Mouse (Mus musculus) cerebellum, adult (tissue): ENCODE data around the gene Cc2d1a.

Experiments used
- ATAC-seq: cut with Nextera tagmentation; 2 replicates; pipeline ENCODE4 v1.9.2; 2017; ENCODE audit warnings: mild to moderate bottlenecking, moderate library complexity, mixed read lengths; ENCODE audit not compliant: insufficient number of reproducible peaks, low FRiP score, low TSS enrichment

Cc2d1a gene

GRCm38 (mm10) chr8:84147769-84148530 lies at the start of gene Cc2d1a, which contains the start of gene 4930432K21Rik:
Gene Cc2d1a (minus strand): TSS chr8:84147936.
Gene 4930432K21Rik (plus strand): TSS chr8:84148025.
- ATAC-seq = peak; percentile 96

DNA sequence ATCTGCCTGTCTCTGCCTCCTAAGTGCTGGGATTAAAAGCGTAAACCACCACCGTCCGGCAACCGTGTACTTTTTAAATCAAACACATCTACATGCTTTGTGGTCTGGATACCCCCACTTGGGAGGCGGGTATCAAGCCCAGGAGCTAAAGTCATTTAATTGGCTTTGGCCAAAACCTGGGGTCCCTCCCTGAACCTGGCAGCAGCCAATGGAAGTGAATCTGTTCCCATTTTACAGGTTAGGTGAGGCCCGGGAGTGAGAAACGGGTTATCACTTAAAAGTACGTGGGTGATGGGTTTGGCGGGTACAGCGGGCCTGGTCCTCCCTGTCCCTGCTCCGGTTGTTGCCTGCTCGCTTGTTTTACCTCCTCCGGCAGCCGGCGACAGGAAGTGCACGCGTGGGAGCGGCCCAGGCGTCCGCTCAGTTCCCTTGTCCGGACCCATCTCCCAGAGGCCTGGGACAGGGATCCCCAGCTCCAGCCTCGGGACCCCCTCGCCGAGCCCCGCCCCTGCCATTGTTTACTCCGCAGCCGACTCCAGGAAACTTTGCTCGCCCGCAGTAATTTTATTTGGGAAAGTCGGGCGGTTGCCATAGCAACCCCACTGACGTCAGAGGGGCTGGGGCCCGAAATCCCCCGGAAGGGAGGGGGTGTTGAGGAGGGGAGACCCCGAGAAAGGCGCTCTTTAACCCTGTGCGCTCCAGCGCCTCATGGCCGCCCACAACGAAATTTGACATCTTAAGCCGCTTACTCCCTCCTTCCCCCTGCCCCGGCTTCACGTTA lies 49.6 kb upstream of the Cc2d1a start:
- ATAC-seq = no peak

DNA sequence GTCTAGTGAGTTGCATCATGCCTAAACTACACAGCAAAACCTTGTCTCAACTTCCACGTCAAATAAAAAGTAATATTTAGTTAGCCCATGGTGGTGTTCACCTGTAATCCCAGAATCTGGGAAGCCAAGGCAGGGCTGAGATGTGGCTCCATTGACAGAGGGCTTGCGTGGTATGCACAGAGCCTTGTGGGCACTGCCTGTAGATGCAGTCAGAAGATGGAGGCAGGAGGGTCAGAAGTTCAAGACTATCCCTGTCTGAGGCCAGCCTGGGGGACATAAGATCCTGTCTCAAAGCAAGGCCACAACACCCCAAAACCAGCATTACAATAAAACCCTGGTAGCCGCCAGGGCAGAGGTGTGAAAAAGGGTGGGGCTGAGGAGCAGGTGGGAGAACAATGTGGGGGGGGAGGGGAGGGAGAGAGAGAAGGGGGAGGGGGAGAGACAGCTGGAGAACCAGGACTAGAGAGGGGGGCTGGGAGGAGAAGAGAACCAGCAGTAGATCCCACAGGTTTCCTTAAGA lies 46.5 kb upstream of the Cc2d1a start:
- ATAC-seq = no peak

DNA sequence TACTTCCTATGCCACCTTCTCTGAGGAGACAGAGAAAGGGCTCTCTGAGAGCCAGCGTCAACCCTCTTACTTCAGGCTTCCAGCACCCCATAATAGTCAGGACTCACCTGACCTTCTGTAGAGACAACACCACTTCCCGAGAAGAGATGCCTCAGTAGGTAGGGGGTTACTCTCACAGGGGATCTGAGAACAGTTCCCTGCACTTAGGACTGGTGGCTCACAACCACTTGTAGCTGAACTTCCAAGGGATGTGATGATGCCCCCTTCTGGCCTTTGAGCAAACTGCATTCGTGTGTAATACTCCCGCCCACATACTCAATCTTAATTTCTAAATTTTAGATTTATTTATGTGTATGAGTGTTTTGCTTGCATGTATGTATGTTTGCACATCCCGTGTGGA lies 45.8 kb upstream of the Cc2d1a start:
- ATAC-seq = no peak

- ATAC-seq = no peak
Measured at GRCm38 (mm10) chr8:84193161-84193560, 45.4 kb upstream of the Cc2d1a start.

GRCm38 (mm10) chr8:84192555-84192954 lies 44.8 kb upstream of the Cc2d1a start:
- ATAC-seq = no peak

DNA sequence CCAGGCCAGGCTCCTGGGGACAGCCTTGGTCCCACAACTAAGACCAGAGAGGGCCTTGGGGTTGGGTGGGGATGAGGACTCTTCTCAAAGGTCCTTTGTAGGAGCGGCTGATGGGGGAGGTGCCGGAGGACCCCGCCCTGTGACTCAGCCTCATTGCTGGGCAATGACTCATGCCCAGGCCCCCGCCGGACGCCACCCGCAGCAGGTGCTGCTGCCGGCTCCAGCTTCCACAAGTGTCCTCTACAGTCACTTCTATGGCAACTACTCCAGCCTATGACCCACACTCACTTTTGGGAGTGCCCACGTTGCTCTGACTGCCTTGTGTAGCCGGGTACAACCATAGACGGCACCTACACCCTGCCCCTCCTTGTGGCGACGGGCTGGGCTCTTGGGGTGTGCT lies 44.3 kb upstream of the Cc2d1a start:
- ATAC-seq = no peak

- no peak for ATAC-seq
Measured at GRCm38 (mm10) chr8:84190191-84190867, 42.6 kb upstream of the Cc2d1a start.

DNA sequence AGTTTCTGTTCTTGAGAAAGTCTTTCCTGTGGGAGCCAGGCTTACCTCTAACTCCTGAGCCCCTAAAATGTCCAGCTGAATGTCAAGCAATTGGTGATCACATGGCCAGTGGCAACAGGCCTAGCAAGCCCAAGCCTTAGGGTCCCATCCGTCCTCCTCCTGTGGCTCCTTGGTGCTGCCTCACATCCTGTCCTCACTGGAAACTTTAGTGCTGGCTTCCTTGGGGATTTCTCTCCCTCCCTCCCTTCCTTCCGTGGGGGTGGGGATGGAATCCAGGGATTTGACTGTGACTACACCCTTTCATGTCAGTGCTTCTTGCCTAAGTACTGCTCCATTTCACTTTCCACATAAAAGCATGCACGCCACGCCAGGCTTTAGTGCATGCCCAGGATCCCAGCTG lies 41.9 kb upstream of the Cc2d1a start:
- ATAC-seq = no peak

DNA sequence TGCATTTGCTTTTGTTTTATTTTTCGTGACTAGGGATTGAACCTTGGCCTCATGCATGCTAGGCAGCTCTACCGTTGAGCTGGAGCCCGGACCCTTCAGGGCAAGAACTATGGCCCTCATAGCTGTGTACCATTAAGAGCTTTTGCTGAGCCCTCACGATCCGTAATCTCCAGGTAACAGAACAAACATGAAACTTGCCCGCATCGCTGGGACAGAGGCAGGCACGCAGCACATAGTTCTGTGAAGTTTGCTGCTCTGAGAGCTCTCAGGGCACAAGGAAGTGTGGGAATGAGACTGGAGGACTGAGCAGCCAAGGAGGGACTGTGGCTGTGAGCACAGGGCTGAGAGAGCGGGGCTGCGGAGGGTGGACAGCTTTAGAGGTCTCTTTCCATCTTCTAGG lies 40.9 kb upstream of the Cc2d1a start:
- ATAC-seq = no peak

DNA sequence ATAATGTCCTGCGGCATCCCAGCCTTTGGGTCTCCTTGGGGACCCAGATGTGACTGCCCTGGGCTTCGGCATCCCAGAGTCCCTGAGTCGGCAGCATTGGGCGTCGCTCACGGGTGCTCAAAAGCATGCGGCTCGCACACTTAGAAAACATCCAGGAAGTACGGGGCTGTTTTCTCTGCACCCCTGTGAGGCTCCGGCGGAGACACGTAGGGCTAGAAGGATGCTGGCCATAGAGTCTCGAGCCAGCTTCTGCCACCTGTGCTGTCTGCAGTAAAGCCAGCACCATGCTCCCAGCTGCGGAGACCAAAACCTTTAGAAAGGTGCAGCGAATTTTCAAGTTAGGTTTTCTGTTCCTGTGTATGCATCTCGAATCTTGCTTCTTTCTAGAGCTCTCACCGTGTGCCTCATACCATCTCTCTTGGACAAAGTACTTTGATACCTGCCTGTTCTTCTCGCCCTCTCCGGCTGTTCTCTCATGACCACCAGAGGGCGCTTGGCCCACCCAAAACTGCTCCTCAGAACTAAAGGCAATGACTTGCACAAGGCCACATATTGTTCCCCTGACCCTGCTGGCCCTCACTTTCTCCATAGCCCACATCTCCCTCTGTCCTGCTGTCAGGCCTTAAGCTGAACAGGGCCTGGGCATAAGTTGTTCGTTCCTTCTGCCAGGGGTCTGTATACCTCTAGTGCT lies 39.5 kb upstream of the Cc2d1a start:
- no peak for ATAC-seq

DNA sequence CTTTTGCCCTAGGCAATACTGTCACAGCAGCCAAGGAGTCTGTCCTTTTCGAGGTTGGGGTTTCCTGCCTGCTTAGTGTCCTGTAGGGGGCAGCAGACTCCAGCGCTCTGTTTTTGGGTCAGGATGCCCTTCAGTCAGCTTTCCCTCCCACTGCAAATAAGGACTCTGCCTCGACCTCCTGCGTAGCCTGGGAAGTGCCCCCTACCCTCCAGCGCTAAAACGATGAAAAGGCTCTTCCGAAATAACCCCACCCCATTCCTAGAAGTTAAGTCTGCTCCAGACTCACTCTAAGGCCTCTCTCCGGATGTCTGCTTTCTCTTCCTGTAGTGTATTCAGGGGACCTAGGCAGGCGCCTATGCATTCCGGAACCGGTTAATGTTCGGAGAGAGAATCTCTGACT lies 38.8 kb upstream of the Cc2d1a start:
- ATAC-seq = peak; percentile 77

DNA sequence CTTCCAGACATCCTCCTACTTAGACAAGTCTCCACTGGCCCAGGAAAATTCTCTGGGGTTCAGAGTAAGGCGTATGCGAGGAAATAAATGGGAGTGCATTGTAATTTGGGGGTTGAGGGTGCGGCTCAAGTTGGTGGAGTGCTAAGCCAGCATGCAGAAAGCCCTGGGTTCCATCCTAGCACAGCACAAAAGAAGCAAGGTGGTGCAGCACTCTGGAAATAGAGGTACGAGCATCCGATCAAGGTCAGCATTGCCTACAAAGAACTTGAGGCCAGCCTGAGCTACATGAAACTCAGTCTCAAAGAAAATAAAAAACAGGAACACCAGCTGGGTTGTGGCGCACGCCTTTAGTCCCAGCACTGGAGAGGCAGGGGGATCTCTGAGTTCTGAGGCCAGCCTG lies 37.4 kb upstream of the Cc2d1a start, which contains the start of gene Nanos3:
Nanos3 (minus strand) TSS at position 101 of the 400 bp plus-strand sequence.
- no peak for ATAC-seq

DNA sequence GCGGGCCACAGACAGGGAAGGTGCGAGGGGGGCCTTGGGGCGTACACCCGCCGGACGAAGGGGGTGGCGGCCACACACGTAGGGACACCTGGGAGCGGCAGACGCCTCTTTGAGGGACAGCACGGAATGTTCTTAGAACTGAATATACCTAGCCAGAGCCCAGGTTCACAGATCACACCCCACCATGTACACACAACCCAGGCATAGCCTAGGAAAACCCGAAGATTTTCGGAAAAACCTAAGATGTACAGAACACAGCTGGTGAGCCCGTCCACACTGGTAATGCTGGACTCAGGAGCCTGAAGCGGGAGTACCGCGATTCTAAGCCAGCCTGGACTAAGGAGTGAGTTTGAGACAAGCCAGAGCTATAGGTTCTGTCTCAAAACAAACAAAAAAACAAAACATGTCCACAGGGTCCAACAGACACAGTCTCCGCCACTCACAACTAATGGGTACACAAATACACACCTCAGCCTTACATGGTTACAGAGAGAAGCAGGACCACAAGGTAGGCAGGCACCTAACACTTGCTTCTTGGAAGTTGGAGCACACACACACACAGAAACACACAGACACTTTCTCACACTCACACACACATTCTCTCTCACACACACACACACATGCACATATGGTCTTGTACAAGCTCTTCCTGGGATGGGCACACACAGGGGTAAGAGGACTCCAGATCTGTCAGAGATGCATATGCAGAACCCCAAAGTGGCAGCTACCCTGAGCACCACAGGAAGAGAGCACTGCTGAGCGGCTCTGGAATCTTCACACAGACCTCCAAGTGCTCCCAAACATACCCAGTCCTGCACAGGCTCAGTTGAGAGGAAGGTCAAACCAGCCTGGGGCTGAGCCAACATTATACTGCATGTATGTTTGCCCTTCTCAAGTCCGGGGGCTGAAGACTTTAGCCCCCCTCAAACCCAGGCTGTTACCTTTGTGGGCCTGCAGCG lies 36.6 kb upstream of the Cc2d1a start:
- ATAC-seq = no peak; the same call in 1 of the 2 replicates

DNA sequence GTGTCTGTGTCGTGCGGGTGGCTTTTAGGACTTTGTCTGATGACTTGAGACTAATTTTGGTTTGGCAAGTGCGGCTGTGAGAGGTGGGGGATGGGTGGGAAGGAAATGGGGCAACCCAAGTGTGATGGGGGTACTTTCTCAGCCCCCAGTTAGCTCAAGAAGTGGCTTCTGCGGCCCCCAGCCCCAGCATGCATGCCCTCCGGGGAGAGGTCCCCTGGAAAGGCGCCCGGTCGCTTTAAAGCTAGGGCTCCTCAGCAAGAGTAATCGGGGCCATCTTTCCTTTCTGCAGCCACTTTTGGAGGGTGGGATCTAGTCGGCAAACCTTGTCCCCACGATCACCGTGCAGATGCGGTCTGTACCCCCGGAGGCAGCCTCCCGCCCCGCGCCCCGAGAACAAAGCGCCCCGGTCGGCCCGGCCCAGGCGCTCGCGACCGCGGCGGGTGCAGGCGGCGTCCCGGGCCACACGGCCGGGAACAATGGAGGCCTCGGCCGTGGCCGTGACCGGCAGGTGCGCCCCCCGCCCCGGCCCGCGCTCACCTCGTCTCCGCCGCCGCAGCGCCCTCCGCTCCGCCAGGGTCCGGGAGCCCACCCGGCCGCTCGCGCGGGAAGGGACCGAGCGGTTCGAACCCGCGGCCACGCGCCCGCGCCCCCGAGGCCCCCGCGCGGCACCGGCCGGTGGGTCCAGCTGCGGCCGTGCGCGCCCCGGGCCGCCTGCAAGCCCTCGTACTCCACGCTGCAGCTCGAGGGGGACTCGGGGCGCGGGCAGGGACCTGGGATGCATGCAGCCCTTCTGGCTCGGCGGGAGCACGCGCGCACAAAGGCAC lies 35.7 kb upstream of the Cc2d1a start:
- ATAC-seq = no peak; the same call in 1 of the 2 replicates

GRCm38 (mm10) chr8:84182833-84183232 lies 35.1 kb upstream of the Cc2d1a start:
- no peak for ATAC-seq

- ATAC-seq = no peak
Measured at GRCm38 (mm10) chr8:84180530-84181190, 32.9 kb upstream of the Cc2d1a start.

DNA sequence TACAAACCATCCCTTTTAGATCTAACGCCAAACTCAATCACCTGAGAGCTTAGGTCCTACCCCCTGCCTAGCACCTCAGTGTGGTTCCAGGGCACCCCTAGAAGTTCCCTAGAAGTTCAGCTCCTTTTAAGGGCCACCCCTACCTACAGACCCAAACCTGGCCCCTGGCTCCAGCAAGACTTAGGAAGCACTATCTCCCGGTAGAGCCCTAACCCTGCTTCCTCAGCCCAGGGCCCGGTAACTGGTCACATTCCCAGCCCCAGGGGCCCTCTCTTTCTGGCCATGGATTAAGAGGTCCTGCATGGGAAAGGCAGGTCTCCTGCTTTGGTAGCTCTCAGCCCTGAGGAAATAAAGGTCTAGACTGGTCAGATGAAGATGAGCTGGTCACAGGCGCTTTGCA lies 32.2 kb upstream of the Cc2d1a start:
- ATAC-seq = no peak
